Mouse (Mus musculus) heart, embryonic 11.5 days (tissue): Measurements from ENCODE around the gene 9930021J03Rik. TPM values are rescaled to one million over a fixed set of nuclear protein-coding genes. Genes with fewer than 3 reads are reported as not detected.

ENCODE experiments used
- ATAC-seq: fragments of 200-750 bp; cut with Nextera tagmentation; replicated peaks from 2 replicates; pipeline ENCODE4 v1.8.0; 2017; ENCODE audit warnings: moderate library complexity; ENCODE audit not compliant: insufficient number of reproducible peaks, low FRiP score, low TSS enrichment
- H3K27ac ChIP-seq: fragments of 300-500 bp; sonication (generic); 2 replicates; pipeline ENCODE4 v1.5.1; 2014; ENCODE audit warnings: mild to moderate bottlenecking, low read depth, low read length
- H3K27me3 ChIP-seq: fragments of 300-500 bp; sonication (generic); 2 replicates; pipeline ENCODE4 v1.6.1; 2014; ENCODE audit warnings: mild to moderate bottlenecking, low read length, mixed read lengths; ENCODE audit not compliant: control insufficient read depth, insufficient read depth
- H3K36me3 ChIP-seq: fragments of 300-500 bp; sonication (generic); 2 replicates; pipeline ENCODE4 v1.6.1; 2014; ENCODE audit warnings: mild to moderate bottlenecking, low read length, moderate library complexity, mixed read lengths; ENCODE audit not compliant: control insufficient read depth, insufficient read depth
- H3K4me1 ChIP-seq: fragments of 300-500 bp; sonication (generic); 2 replicates; pipeline ENCODE4 v1.6.1; 2014; ENCODE audit warnings: low read length; ENCODE audit not compliant: control insufficient read depth, insufficient read depth
- H3K4me2 ChIP-seq: fragments of 300-500 bp; sonication (generic); 2 replicates; pipeline ENCODE4 v1.6.1; 2014; ENCODE audit warnings: mild to moderate bottlenecking, moderate library complexity
- H3K4me3 ChIP-seq: fragments of 300-500 bp; sonication (generic); 2 replicates; pipeline ENCODE4 v1.5.1; 2014; ENCODE audit warnings: low read depth, low read length
- H3K9ac ChIP-seq: fragments of 300-500 bp; sonication (generic); 2 replicates; pipeline ENCODE4 v1.6.1; 2014; ENCODE audit warnings: mild to moderate bottlenecking, low read depth, low read length, moderate library complexity
- H3K9me3 ChIP-seq: fragments of 300-500 bp; sonication (generic); replicated peaks from 2 replicates; pipeline ENCODE4 v1.6.1; 2016; ENCODE audit warnings: low read length; ENCODE audit not compliant: control insufficient read depth
- WGBS: fragments of 180-500 bp; shearing (Covaris S2); extraction: QIAGEN DNeasy Blood & Tissue Kit; methylation state at CpG from one replicate; pipeline ENCODE4 v1.1.7; 2014; ENCODE audit not compliant: insufficient replicate concordance; 5-methylcytosine and 5-hydroxymethylcytosine counted together
- polyA plus RNA-seq: library from polyadenylated mRNA; unstranded; fragments of >200 nt; fragmentation: Nextera tagmentation; extraction: Ambion mirVana; gene quantifications from 2 replicates; pipeline ENCODE4 v1.2.1, GENCODE M21; 2014

Gene 9930021J03Rik
- polyA plus RNA-seq, 1 experiment from 2014 or later: 6.0 TPM

GRCm38 (mm10) chr19:29713451-29713850 is 92.3 kb downstream of the 9930021J03Rik start:
- Histone ChIP-seq H3K9me3 (no peaks in the 10 kb centered on the region), H3K9ac (no peak overlapping the region), H3K27ac (no peak overlapping the region), H3K36me3 (peaks cover 7% of the 10 kb centered on the region), H3K27me3 (no peaks in the 10 kb centered on the region), H3K4me2 (no peak overlapping the region), H3K4me1 (no peaks in the 10 kb centered on the region), H3K4me3 (no peak overlapping the region)
- ATAC-seq: no peak
- 81% methylated on average over 4 of the region's 4 CpGs for WGBS

- H3K4me1 ChIP-seq: no peaks in the 10 kb centered on the region
- no peaks in the 10 kb centered on the region for H3K9me3 ChIP-seq
- WGBS: 82% methylated on average over 3 of the region's 3 CpGs
- H3K27ac ChIP-seq: no peak overlapping the region
- H3K4me3 ChIP-seq: no peak overlapping the region
- H3K27me3 ChIP-seq: no peaks in the 10 kb centered on the region
- H3K9ac ChIP-seq: no peak overlapping the region
- no peak for ATAC-seq
- H3K4me2 ChIP-seq: no peak overlapping the region
- no peaks in the 10 kb centered on the region for H3K36me3 ChIP-seq
Measured at GRCm38 (mm10) chr19:29709461-29709860, 96.3 kb downstream of the 9930021J03Rik start.

GRCm38 (mm10) chr19:29708461-29708860 is 97.3 kb downstream of the 9930021J03Rik start:
- no peaks in the 10 kb centered on the region for H3K4me1 ChIP-seq
- H3K4me3 ChIP-seq: no peak overlapping the region
- WGBS: 68% methylated on average over 5 of the region's 5 CpGs
- no peaks in the 10 kb centered on the region for H3K27me3 ChIP-seq
- H3K27ac ChIP-seq: no peak overlapping the region
- H3K4me2 ChIP-seq: peak overlapping the region; percentile 47; the same call in 1 of the 2 replicates
- H3K36me3 ChIP-seq: no peaks in the 10 kb centered on the region
- H3K9me3 ChIP-seq: no peaks in the 10 kb centered on the region
- no peak overlapping the region for H3K9ac ChIP-seq
- ATAC-seq: no peak

- H3K27ac ChIP-seq: no peak overlapping the region
- no peak overlapping the region; the same call in 1 of the 2 replicates for H3K9ac ChIP-seq
- peak overlapping the region; percentile 47 for H3K4me2 ChIP-seq
- H3K4me1 ChIP-seq: no peaks in the 10 kb centered on the region
- no peaks in the 10 kb centered on the region for H3K9me3 ChIP-seq
- no peaks in the 10 kb centered on the region for H3K27me3 ChIP-seq
- H3K4me3 ChIP-seq: peak overlapping the region; percentile 18; the same call in 1 of the 2 replicates
- 55% methylated on average over 14 of the region's 14 CpGs for WGBS
- no peaks in the 10 kb centered on the region for H3K36me3 ChIP-seq
- no peak for ATAC-seq
Measured at GRCm38 (mm10) chr19:29708003-29708402, 97.8 kb downstream of the 9930021J03Rik start.

- 84% methylated on average over 9 of the region's 9 CpGs for WGBS
- Histone ChIP-seq H3K27ac (no peak overlapping the region), H3K9me3 (no peaks in the 10 kb centered on the region), H3K4me3 (no peak overlapping the region), H3K36me3 (no peaks in the 10 kb centered on the region), H3K27me3 (no peaks in the 10 kb centered on the region), H3K4me1 (peaks cover 4% of the 10 kb centered on the region; the same call in 1 of the 2 replicates), H3K4me2 (no peak overlapping the region), H3K9ac (no peak overlapping the region)
- ATAC-seq: no peak
Measured at GRCm38 (mm10) chr19:29707314-29707898, 98.4 kb downstream of the 9930021J03Rik start.

GRCm38 (mm10) chr19:29704436-29704835 is 101.4 kb downstream of the 9930021J03Rik start:
- Histone ChIP-seq H3K9me3 (no peaks in the 10 kb centered on the region), H3K9ac (no peak overlapping the region), H3K27me3 (no peaks in the 10 kb centered on the region), H3K4me1 (peaks cover 4% of the 10 kb centered on the region; the same call in 1 of the 2 replicates), H3K36me3 (no peaks in the 10 kb centered on the region), H3K4me3 (no peak overlapping the region), H3K4me2 (no peak overlapping the region), H3K27ac (no peak overlapping the region)
- 86% methylated on average over 13 of the region's 13 CpGs for WGBS
- ATAC-seq: no peak

- H3K4me3 ChIP-seq: no peak overlapping the region
- no peak overlapping the region for H3K9ac ChIP-seq
- H3K9me3 ChIP-seq: no peaks in the 10 kb centered on the region
- H3K4me1 ChIP-seq: peaks cover 9% of the 10 kb centered on the region; the same call in 1 of the 2 replicates
- H3K36me3 ChIP-seq: no peaks in the 10 kb centered on the region
- ATAC-seq: no peak
- H3K27ac ChIP-seq: no peak overlapping the region
- H3K4me2 ChIP-seq: no peak overlapping the region
- 56% methylated on average over 4 of the region's 4 CpGs for whole genome bisulfite sequencing
- no peaks in the 10 kb centered on the region for H3K27me3 ChIP-seq
Measured at GRCm38 (mm10) chr19:29701707-29702106, 104.1 kb downstream of the 9930021J03Rik start.

GRCm38 (mm10) chr19:29697245-29697874 is 108.4 kb downstream of the 9930021J03Rik start, which contains the start of gene Mlana:
TSS of gene Mlana (plus strand) at chr19:29697824.
- Histone ChIP-seq H3K4me3 (no peak within 1 kb of the TSS), H3K9me3 (no peaks in the 10 kb centered on the region), H3K4me1 (peaks cover 5% of the 10 kb centered on the region; the same call in 1 of the 2 replicates), H3K4me2 (no peak within 1 kb of the TSS), H3K36me3 (no peaks in the 10 kb centered on the region), H3K9ac (no peak within 1 kb of the TSS), H3K27me3 (no peaks in the 10 kb centered on the region), H3K27ac (no peak within 1 kb of the TSS)
- 42% methylated on average over 3 of the region's 3 CpGs for WGBS
- no peak for ATAC-seq

GRCm38 (mm10) chr19:29696840-29697239 is 108.9 kb downstream of the 9930021J03Rik start:
- Histone ChIP-seq H3K4me3 (no peak overlapping the region), H3K27ac (no peak overlapping the region), H3K4me2 (no peak overlapping the region), H3K9ac (no peak overlapping the region), H3K9me3 (no peaks in the 10 kb centered on the region), H3K27me3 (no peaks in the 10 kb centered on the region), H3K36me3 (no peaks in the 10 kb centered on the region), H3K4me1 (peaks cover 5% of the 10 kb centered on the region; the same call in 1 of the 2 replicates)
- no peak for ATAC-seq
